Mouse (Mus musculus): ENCODE data around the gene Fosl1. TPM values are rescaled to one million over a fixed set of nuclear protein-coding genes. Genes with fewer than 3 reads are reported as not detected.

Gene Fosl1
- total RNA-seq, 2 experiments from 2014 or later, result 5.3 TPM; not detected in 1

DNA sequence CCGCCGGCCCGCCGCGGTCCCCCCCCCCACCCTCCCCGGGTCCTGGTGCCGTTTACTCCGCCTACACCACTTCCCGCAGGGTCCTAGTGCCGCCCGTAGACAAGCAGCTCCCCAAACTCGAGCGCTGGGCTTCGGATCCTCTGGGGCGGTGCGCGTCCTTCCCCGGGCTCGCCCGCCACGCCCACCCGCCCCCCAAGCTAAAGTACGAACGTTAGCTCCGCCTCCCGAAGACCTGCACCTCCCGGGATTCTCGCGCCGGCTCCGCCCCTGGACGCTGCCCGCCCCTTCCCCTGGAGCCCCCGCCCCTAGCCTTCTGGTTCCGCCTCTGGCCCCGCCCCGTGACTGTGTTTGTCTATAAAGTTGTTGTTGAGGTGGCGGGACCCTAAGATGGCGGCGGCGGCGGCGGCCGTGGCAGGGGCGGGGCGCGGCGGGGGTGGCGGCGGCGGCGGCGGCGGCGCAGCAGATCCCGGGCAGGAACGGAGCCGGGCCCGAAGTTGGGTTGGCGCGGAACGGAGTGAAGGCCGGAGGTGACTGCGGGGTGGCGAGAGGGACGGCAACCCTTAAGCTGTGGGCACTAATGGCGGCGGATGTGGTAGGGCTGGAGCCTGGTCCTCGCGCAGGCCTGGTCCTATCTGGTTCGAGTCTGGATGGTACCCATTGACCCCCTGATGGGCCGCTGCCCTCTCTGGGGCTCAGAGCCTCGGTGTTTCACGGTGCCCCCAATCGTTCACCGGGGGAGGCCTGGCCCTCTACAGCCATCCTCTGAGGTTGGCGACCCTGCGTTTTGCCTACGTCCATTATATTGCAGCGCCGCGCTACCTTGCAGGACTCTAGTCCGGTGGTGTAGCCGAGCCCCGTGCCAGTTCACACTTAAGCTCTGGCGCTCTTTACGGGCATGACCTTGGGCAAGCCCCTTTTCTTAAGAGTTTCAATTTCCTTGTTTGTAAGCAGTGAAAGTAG is 22.3 kb upstream of the Fosl1 start, which contains the start of the genes Drap1 and AI837181:
Drap1 (minus strand) TSS at position 198 of the 960 bp plus-strand sequence.
AI837181 (plus strand) TSS at position 363 of the 960 bp plus-strand sequence.
- peak; percentile 96 for DNase-seq

DNA sequence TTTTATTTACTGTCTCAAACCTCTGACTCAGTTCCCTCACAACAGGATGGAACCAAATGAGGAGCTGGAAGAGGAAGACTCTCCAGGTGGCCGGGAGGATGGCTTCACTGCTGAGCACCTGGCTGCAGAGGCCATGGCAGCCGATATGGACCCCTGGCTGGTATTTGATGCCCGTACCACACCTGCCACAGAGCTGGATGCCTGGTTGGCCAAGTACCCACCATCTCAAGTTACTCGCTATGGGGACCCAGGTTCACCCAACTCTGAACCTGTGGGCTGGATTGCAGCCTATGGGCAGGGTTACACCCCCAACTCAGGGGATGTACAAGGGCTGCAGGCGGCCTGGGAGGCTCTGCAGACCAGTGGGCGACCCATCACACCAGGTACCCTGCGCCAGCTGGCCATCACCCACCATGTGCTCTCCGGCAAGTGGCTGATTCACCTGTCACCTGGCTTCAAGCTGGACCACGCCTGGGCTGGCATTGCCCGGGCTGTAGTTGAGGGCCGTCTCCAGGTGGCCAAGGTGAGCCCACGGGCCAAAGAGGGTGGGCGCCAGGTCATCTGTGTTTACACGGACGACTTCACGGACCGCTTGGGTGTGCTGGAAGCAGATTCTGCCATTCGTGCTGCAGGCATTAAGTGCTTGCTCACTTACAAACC is 21.3 kb upstream of the Fosl1 start:
- no peak for DNase-seq

- DNase-seq, result no peak
Observed at GRCm38 (mm10) chr19:5426640-5427290, 20.6 kb upstream of the Fosl1 start.

DNA sequence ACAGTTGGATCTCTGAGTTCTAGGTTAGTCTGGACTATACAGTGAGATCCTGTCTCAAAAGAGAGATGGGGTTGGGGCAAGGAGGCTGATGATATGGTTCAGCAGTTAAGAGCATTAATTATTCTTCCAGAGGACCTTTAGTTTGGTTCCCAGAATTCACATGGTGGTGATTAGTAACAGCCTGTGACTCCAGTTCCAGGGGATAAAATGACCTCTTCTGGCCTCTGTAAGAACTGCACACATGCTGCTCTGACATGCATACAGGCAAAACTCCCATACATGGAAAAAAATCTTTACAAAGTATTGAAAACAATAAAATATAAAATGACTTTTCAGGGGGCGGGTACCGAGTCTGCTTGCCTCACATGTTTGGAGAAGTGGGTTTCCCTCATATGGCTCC is 19.3 kb upstream of the Fosl1 start:
- peak in 1 of 2 experiments; percentile 56 for DNase-seq

GRCm38 (mm10) chr19:5429219-5429618 is 18.1 kb upstream of the Fosl1 start:
- DNase-seq, result no peak

- peak; percentile 90 to 91 for DNase-seq
Observed at GRCm38 (mm10) chr19:5429806-5430205, 17.5 kb upstream of the Fosl1 start.

- peak in 1 of 2 experiments; percentile 60 for DNase-seq
Observed at GRCm38 (mm10) chr19:5430408-5430807, 16.9 kb upstream of the Fosl1 start.

DNA sequence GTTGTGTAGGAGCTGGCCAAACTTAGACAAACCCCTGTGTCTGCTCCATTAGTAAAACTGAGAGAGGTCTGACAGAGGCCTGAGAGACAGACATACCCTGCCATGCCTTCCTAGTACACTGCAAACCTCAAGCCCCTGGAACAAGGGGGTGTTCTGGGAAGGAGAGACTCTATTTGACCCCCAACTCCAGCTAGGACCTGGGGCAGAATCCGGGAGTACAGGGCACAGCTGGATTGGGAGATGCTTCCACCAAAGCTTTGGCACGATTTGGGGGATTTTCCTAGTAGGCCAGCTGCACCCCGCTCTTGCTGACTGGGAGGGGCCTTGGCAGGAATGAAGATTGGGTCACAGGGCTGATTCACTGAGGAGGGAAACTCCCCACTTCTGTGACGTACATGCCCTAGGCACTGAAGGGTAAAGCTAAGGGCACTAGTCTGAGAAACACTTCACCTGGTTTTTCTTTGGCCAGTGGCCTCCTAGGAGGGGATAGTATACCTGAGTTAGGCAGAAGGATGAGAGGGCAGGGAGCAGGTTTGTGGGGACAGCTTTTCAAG is 15.4 kb upstream of the Fosl1 start:
- DNase-seq, result peak; percentile 44 to 60

DNA sequence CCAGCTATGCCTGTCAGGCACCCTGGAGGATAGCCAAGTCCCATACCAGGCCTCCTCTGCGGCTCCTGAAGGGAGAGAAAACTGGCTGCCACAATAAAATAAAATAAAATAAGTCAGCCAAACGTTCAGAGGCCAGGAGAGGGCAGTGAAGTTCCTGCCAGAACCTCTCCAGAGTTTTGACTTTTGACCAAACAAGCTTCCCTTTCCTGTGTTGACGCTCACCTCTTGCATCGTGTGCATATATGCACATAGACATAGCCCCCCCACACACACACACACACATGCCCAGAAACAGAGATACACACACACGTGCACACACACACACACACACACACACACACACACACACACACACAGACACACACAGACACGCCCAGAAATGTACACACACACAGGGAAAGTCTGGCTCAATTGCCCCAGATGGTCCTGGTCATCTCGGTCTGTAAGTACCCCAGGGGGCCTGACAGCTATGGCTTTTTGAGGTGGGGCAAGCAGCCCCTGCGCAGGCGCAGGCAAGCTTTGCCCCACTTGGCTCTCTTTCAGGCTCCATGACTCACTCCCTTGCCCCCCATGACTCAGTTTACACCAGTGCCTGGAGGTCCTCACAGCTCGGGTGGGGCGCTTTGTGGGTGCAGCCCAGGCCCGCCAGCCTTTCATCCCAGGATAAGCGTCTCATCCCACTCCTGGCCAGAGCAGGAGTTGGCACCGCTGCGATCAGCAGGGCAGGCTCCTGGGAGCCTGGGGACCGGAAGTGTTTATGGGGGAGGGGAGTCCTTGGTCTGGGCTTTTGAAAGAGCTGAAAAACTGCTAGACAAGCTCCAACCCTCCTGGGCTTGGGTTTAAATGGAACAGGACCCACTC is 14.1 kb upstream of the Fosl1 start:
- peak; percentile 64 to 78 for DNase-seq

GRCm38 (mm10) chr19:5433951-5434350 is 13.4 kb upstream of the Fosl1 start:
- no peak for DNase-seq

- no peak for DNase-seq
Observed at GRCm38 (mm10) chr19:5444371-5444908, 2.9 kb upstream of the Fosl1 start.

GRCm38 (mm10) chr19:5444954-5445353 is 2.4 kb upstream of the Fosl1 start:
- DNase-seq, result no peak

DNA sequence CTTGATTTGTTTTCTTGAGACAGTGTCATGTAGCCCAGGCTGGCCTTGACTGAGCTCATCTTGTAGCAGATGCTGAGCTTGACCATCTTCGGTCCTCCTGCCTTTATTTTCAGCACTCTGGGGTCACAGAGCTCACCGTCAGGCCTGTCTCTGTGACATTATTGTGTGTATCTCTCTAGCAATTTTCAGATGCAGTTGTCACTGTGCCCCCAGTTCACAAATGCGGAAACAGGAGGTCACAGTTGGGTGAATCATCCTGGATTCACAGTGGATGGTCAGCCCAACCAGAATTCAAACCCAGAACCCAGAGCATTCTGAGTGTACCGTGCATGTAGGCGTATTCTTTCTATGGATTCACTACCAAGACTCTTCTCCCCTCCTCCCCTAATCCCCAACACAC is 1.6 kb upstream of the Fosl1 start:
- DNase-seq, result no peak

GRCm38 (mm10) chr19:5448354-5449150 is 1.2 kb downstream of the Fosl1 start:
- DNase-seq, result peak; percentile 64 to 69

DNA sequence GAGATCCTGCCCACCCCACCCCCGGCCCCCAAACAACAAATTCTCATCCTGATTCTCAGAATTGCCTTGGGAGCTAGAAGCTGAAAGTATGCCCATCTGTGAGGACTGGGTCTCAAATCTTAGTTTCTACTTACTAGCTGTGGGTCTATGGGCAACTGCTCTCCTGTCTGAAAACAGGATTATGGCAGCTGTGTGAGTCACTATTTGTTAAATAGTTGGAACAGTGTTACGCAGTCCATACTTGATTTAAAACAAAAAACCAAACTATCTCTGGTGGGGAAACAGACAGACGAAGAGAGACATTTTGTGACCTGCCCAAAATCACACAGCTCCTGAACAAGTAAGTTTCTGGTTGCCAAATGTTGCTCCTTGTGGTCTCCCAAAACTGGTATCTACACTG is 2.3 kb downstream of the Fosl1 start:
- DNase-seq, result no peak

DNA sequence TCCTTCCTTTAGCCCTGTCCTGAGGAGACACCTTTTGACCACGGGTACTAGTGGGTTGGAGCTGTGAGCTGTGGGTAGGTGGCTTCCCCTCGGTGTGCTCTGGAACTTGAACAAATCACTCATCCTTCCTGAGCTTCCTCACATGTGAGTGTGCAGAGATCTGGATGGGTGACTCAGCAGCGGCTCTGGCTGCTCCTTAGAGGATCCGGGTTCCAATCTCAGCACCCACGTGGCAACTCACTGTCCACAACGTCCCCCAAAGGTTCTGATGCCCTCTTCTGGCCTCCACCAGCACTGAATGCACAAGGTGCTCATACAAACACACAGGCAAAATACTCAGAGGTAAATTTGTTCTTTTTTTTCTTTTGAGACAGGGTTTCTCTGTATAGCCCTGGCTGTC is 4.4 kb downstream of the Fosl1 start:
- no peak for DNase-seq

- no peak for DNase-seq
Observed at GRCm38 (mm10) chr19:5455037-5455436, 7.7 kb downstream of the Fosl1 start.

- no peak for DNase-seq
Observed at GRCm38 (mm10) chr19:5455568-5455967, 8.2 kb downstream of the Fosl1 start.

- peak; percentile 25 to 45 for DNase-seq
Observed at GRCm38 (mm10) chr19:5456241-5456921, 9.0 kb downstream of the Fosl1 start.

All from adrenal gland, postnatal 36 days (tissue).